Mouse (Mus musculus) liver, postnatal 0 days (tissue): ENCODE results near the gene Tcp10a.
"Not testable (repeated sequence)": the region's sequence is repeated elsewhere in the genome, so short reads cannot be mapped to it uniquely, and the experiment has no call there.

Source experiments
- CTCF ChIP-seq: sonication (generic); IDR thresholded peaks from 2 replicates; pipeline ENCODE4 v1.5.1; 2016; ENCODE audit warnings: antibody characterized with exemption, low read depth
- EP300 ChIP-seq: IDR thresholded peaks from 2 replicates; pipeline ENCODE4 v1.6.1; 2016; ENCODE audit warnings: antibody characterized with exemption, low read depth, mild to moderate bottlenecking

GRCm38 (mm10) chr17:7388341-7388957, 64.0 kb downstream of the Tcp10a start:
- not testable (repeated sequence) for TF ChIP-seq CTCF, EP300
